Mouse (Mus musculus) forebrain, postnatal 0 days (tissue): ENCODE results near the gene Cab39. TPM values are rescaled to one million over a fixed set of nuclear protein-coding genes. Genes with fewer than 3 reads are reported as not detected.

Experiments used
- ATAC-seq: fragments of 200-750 bp; cut with Nextera tagmentation; 2 replicates; pipeline ENCODE4 v1.8.0; 2017; ENCODE audit warnings: mild to moderate bottlenecking, moderate library complexity
- DNase-seq: peaks from one replicate; pipeline ENCODE4 v3.0.0-alpha.2; 2015
- H3K27ac ChIP-seq: fragments of 300-500 bp; sonication (generic); 2 replicates; pipeline ENCODE4 v1.5.1; 2014; ENCODE audit warnings: low read depth, mild to moderate bottlenecking, antibody characterized with exemption, low read length, moderate library complexity, mixed read lengths
- H3K27me3 ChIP-seq: fragments of 300-500 bp; sonication (generic); 2 replicates; pipeline ENCODE4 v1.6.1; 2014; ENCODE audit warnings: mild to moderate bottlenecking, low read length, mixed read lengths; ENCODE audit not compliant: insufficient read depth
- H3K36me3 ChIP-seq: fragments of 300-500 bp; sonication (generic); 2 replicates; pipeline ENCODE4 v1.6.1; 2014; ENCODE audit warnings: mild to moderate bottlenecking, moderate library complexity; ENCODE audit not compliant: insufficient read depth
- H3K4me1 ChIP-seq: fragments of 300-500 bp; sonication (generic); 2 replicates; pipeline ENCODE4 v1.6.1; 2014; ENCODE audit warnings: antibody characterized with exemption; ENCODE audit not compliant: insufficient read depth
- H3K4me2 ChIP-seq: fragments of 300-500 bp; sonication (generic); 2 replicates; pipeline ENCODE4 v1.6.1; 2014; ENCODE audit warnings: low read depth, mild to moderate bottlenecking, moderate library complexity
- H3K4me3 ChIP-seq: fragments of 300-500 bp; sonication (generic); 2 replicates; pipeline ENCODE4 v1.5.1; 2014; ENCODE audit warnings: low read depth, low read length, mixed read lengths
- H3K9ac ChIP-seq: fragments of 300-500 bp; sonication (generic); 2 replicates; pipeline ENCODE4 v1.6.1; 2014; ENCODE audit warnings: mild to moderate bottlenecking
- H3K9me3 ChIP-seq: fragments of 300-500 bp; sonication (generic); 2 replicates; pipeline ENCODE4 v1.6.1; 2016; ENCODE audit warnings: low read length
- CTCF ChIP-seq: sonication (generic); IDR thresholded peaks from 2 replicates; pipeline ENCODE4 v1.5.1; 2016; ENCODE audit warnings: antibody characterized with exemption, control low read depth, low read depth
- WGBS: fragments of 180-500 bp; shearing (Covaris S2); extraction: QIAGEN DNeasy Blood & Tissue Kit; methylation state at CpG from one replicate; pipeline ENCODE4 v1.1.7; 2014; 5-methylcytosine and 5-hydroxymethylcytosine counted together
- polyA plus RNA-seq: library from polyadenylated mRNA; unstranded; fragments of >200 nt; fragmentation: Nextera tagmentation; extraction: Ambion mirVana; gene quantifications from 2 replicates; pipeline ENCODE4 v1.2.1, GENCODE M21; 2015
- total RNA-seq: library from RNA; depleted of rRNA; stranded (reverse); fragments of >200 nt; gene quantifications from 2 replicates; pipeline ENCODE4 v1.2.3, GENCODE M21; 2014

Cab39 gene
- total and polyA plus RNA-seq, 2 experiments from 2014 or later, result 46.1 to 216 TPM

DNA sequence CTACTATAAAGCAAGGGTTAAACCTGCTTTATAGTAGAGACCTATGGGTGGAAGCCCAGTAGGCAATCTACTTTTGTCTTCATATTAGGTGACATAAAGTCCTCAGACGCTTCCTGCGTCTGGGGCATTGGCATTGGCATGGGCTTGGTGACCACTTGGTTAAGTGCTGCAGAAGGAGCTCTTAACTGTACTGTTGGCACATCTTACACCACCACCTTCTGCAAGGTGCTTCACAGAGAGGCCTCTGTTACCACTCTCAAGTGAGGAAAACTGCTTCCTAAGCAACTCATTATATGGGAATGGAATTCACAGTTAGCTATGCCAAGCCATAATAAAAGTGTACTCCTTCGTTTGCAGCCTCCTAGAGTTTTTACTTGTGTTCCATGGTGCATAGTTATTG is 31.7 kb downstream of the Cab39 start:
- Histone ChIP-seq H3K27me3 (no peaks in the 10 kb centered on the region), H3K4me1 (no peaks in the 10 kb centered on the region), H3K9ac (no peak overlapping the region), H3K4me2 (no peak overlapping the region), H3K4me3 (no peak overlapping the region), H3K36me3 (peaks cover 16% of the 10 kb centered on the region), H3K27ac (no peak overlapping the region), H3K9me3 (no peaks in the 10 kb centered on the region)
- ATAC-seq, result no peak
- WGBS, result 68% methylated on average over 3 of the region's 3 CpGs
- TF ChIP-seq CTCF, result no peak
- no peak for DNase-seq

DNA sequence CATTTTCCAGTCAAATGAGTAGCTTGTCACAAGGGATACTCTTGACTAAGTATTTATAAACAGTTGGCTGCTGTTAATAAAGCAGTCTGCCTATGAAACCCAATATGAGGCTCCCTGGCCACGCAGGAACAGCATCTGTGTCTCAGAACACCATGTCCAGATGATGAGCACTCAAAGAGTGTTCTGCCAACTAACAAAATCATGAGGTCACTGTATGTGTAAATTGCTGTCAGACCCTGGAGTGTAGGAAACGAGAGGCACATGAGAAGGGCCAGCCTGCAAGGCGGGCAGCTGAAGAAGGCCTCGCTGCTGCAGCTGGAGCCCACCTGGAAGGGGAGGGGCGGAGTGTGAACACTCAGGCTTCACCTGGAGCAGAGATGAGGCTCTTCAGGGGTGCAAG is 33.9 kb downstream of the Cab39 start:
- peaks cover 10% of the 10 kb centered on the region for H3K36me3 ChIP-seq
- no peak for TF ChIP-seq CTCF
- WGBS, result 85% methylated on average over 5 of the region's 5 CpGs
- no peak overlapping the region for H3K4me2 ChIP-seq
- H3K9ac ChIP-seq, result no peak overlapping the region
- DNase-seq, result no peak
- H3K9me3 ChIP-seq, result no peaks in the 10 kb centered on the region
- H3K4me3 ChIP-seq, result no peak overlapping the region
- ATAC-seq, result no peak
- H3K27me3 ChIP-seq, result no peaks in the 10 kb centered on the region
- no peaks in the 10 kb centered on the region for H3K4me1 ChIP-seq
- H3K27ac ChIP-seq, result no peak overlapping the region

GRCm38 (mm10) chr1:85829016-85829415 is 35.8 kb downstream of the Cab39 start:
- Histone ChIP-seq H3K4me2 (no peak overlapping the region), H3K27ac (no peak overlapping the region), H3K9me3 (no peaks in the 10 kb centered on the region), H3K27me3 (no peaks in the 10 kb centered on the region), H3K4me3 (no peak overlapping the region), H3K9ac (no peak overlapping the region), H3K36me3 (peaks cover 10% of the 10 kb centered on the region), H3K4me1 (no peaks in the 10 kb centered on the region)
- TF ChIP-seq CTCF, result no peak
- no peak; the same call in 1 of the 2 replicates for ATAC-seq
- 85% methylated on average over 1 of the region's 1 CpGs for whole genome bisulfite sequencing
- no peak for DNase-seq

- Histone ChIP-seq H3K9me3 (no peaks in the 10 kb centered on the region), H3K27me3 (no peaks in the 10 kb centered on the region), H3K4me2 (no peak overlapping the region), H3K36me3 (peaks cover 12% of the 10 kb centered on the region), H3K27ac (no peak overlapping the region), H3K4me1 (no peaks in the 10 kb centered on the region), H3K4me3 (no peak overlapping the region), H3K9ac (no peak overlapping the region)
- WGBS, result 83% methylated on average over 4 of the region's 4 CpGs
- TF ChIP-seq CTCF, result no peak
- no peak for DNase-seq
- no peak for ATAC-seq
Measured at GRCm38 (mm10) chr1:85838056-85838455, 44.8 kb downstream of the Cab39 start.

DNA sequence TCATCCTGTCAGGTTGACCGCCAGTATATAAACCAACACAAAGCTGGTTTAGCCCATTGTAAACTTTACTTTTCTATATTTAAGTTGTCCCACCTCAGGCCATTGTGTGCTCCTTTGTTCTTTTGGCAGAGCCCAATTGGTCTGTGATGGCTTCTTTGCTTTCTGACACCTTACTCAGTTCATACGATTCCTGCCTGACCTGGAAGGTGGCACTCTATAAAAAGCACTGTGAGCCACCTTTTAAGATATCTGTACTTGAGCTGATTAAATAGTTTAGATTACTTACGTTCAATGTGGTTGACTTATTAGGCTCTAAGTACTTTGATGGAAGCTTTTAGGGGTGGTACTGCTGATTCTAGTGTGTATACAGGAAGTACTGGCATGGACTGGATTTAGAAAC is 46.1 kb downstream of the Cab39 start:
- no peaks in the 10 kb centered on the region for H3K27me3 ChIP-seq
- H3K36me3 ChIP-seq, result peaks cover 16% of the 10 kb centered on the region
- DNase-seq (no peak), ATAC-seq (no peak)
- no peaks in the 10 kb centered on the region for H3K4me1 ChIP-seq
- H3K9me3 ChIP-seq, result no peaks in the 10 kb centered on the region
- WGBS, result 83% methylated on average over 3 of the region's 3 CpGs
- no peak overlapping the region for H3K4me3 ChIP-seq
- no peak overlapping the region for H3K4me2 ChIP-seq
- H3K9ac ChIP-seq, result no peak overlapping the region
- TF ChIP-seq CTCF, result no peak
- H3K27ac ChIP-seq, result no peak overlapping the region

GRCm38 (mm10) chr1:85839790-85840189 is 46.5 kb downstream of the Cab39 start:
- Histone ChIP-seq H3K4me2 (no peak overlapping the region), H3K9ac (no peak overlapping the region), H3K27ac (no peak overlapping the region), H3K9me3 (no peaks in the 10 kb centered on the region), H3K36me3 (peaks cover 16% of the 10 kb centered on the region), H3K4me1 (no peaks in the 10 kb centered on the region), H3K4me3 (no peak overlapping the region), H3K27me3 (no peaks in the 10 kb centered on the region)
- WGBS, result 89% methylated on average over 1 of the region's 1 CpGs
- DNase-seq, result no peak
- ATAC-seq, result no peak
- TF ChIP-seq CTCF, result no peak

- Histone ChIP-seq H3K4me2 (no peak overlapping the region), H3K9me3 (no peaks in the 10 kb centered on the region), H3K27ac (no peak overlapping the region), H3K4me3 (no peak overlapping the region), H3K4me1 (no peaks in the 10 kb centered on the region), H3K27me3 (no peaks in the 10 kb centered on the region), H3K9ac (no peak overlapping the region), H3K36me3 (peaks cover 13% of the 10 kb centered on the region)
- ATAC-seq (no peak), DNase-seq (no peak)
- WGBS, result 89% methylated on average over 4 of the region's 4 CpGs
- no peak for TF ChIP-seq CTCF
Measured at GRCm38 (mm10) chr1:85840421-85840820, 47.2 kb downstream of the Cab39 start.

DNA sequence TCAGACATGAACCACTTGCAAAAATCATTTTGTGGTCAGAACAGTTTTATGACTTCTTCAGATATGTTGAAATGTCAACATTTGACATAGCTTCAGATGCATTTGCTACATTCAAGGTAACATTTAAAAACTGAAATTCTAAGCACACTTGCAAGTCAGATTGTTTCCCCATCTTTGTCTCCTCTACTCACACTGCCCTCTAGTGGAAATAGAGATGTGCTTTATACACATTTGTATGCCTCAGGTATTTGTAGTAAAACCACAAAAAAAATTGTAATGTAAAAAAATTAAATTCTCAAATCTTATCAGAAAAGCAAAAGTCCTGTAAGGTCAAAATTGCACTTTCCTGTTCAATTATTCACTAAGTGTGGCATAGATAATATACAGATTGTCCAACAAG is 49.0 kb downstream of the Cab39 start:
- Histone ChIP-seq H3K36me3 (peaks cover 13% of the 10 kb centered on the region), H3K4me1 (no peaks in the 10 kb centered on the region), H3K4me2 (no peak overlapping the region), H3K4me3 (no peak overlapping the region), H3K27me3 (no peaks in the 10 kb centered on the region), H3K27ac (no peak overlapping the region), H3K9me3 (no peaks in the 10 kb centered on the region), H3K9ac (no peak overlapping the region)
- DNase-seq (peak; percentile 27), ATAC-seq (no peak; the same call in 1 of the 2 replicates)
- TF ChIP-seq CTCF, result peak; percentile 68
